Mouse (Mus musculus) heart, postnatal 25 days (tissue): ENCODE measurements around the gene Prkg2. TPM values are rescaled to one million over a fixed set of nuclear protein-coding genes. Genes with fewer than 3 reads are reported as not detected.

ENCODE experiments used
- DNase-seq: peaks from one replicate; pipeline ENCODE4 v3.0.0; 2022; ENCODE audit warnings: low spot score
- intact Hi-C: fragments of 180-260 bp; cut with DNase I; formaldehyde crosslinking; loops from one replicate; pipeline ENCODE4 v1.15.1; 2025
- total RNA-seq, 2 experiments: library from RNA; stranded (reverse); gene quantifications; 2 replicates each; pipeline ENCODE4 v1.2.3; 2021

Gene Prkg2
- total RNA-seq, 2 experiments from 2014 or later = 0.31 to 0.39 TPM

GRCm38 (mm10) chr5:98981304-98981703 is 55.8 kb downstream of the Prkg2 start:
- intact Hi-C loops = no loop called here
- no peak for DNase-seq

- intact Hi-C loops = no loop called here
- DNase-seq = no peak
Observed at GRCm38 (mm10) chr5:98978316-98978715, 58.8 kb downstream of the Prkg2 start.

- intact Hi-C loops = no loop called here
- no peak for DNase-seq
Observed at GRCm38 (mm10) chr5:98975877-98976672, 61.1 kb downstream of the Prkg2 start.

GRCm38 (mm10) chr5:98966679-98967078 is 70.5 kb downstream of the Prkg2 start:
- intact Hi-C loops = no loop called here
- DNase-seq = no peak

GRCm38 (mm10) chr5:98965139-98965538 is 72.0 kb downstream of the Prkg2 start:
- no peak for DNase-seq
- intact Hi-C loops = no loop called here

GRCm38 (mm10) chr5:98964367-98964766 is 72.8 kb downstream of the Prkg2 start:
- DNase-seq = no peak
- intact Hi-C loops = no loop called here

GRCm38 (mm10) chr5:98962472-98962871 is 74.7 kb downstream of the Prkg2 start:
- no peak for DNase-seq
- intact Hi-C loops = no loop called here

GRCm38 (mm10) chr5:98955576-98955975 is 81.6 kb downstream of the Prkg2 start:
- DNase-seq = no peak
- intact Hi-C loops = no loop called here

GRCm38 (mm10) chr5:98953386-98953785 is 83.8 kb downstream of the Prkg2 start:
- intact Hi-C loops = no loop called here
- DNase-seq = no peak

GRCm38 (mm10) chr5:98951566-98951965 is 85.6 kb downstream of the Prkg2 start:
- no peak for DNase-seq
- intact Hi-C loops = no loop called here

- DNase-seq = no peak
- intact Hi-C loops = no loop called here
Observed at GRCm38 (mm10) chr5:98950495-98951092, 86.6 kb downstream of the Prkg2 start.

- DNase-seq = no peak
- intact Hi-C loops = no loop called here
Observed at GRCm38 (mm10) chr5:98949784-98950183, 87.4 kb downstream of the Prkg2 start.

GRCm38 (mm10) chr5:98946656-98947055 is 90.5 kb downstream of the Prkg2 start:
- DNase-seq = no peak
- intact Hi-C loops = no loop called here

GRCm38 (mm10) chr5:98946117-98946620 is 91.0 kb downstream of the Prkg2 start:
- DNase-seq = no peak
- intact Hi-C loops = no loop called here

GRCm38 (mm10) chr5:98943776-98944175 is 93.4 kb downstream of the Prkg2 start:
- intact Hi-C loops = no loop called here
- no peak for DNase-seq

GRCm38 (mm10) chr5:98940731-98941130 is 96.4 kb downstream of the Prkg2 start:
- no peak for DNase-seq
- intact Hi-C loops = no loop called here

- intact Hi-C loops = no loop called here
- no peak for DNase-seq
Observed at GRCm38 (mm10) chr5:98939631-98940208, 97.4 kb downstream of the Prkg2 start.

- intact Hi-C loops = no loop called here
- DNase-seq = no peak
Observed at GRCm38 (mm10) chr5:98939116-98939515, 98.0 kb downstream of the Prkg2 start.

GRCm38 (mm10) chr5:98937879-98938278 is 99.3 kb downstream of the Prkg2 start:
- intact Hi-C loops = no loop called here
- DNase-seq = no peak

GRCm38 (mm10) chr5:98936650-98937049 is 100.5 kb downstream of the Prkg2 start:
- no peak for DNase-seq
- intact Hi-C loops = no loop called here

GRCm38 (mm10) chr5:98935930-98936329 is 101.2 kb downstream of the Prkg2 start:
- no peak for DNase-seq
- intact Hi-C loops = no loop called here
